Mouse (Mus musculus) ES-Bruce4 (cell line): ENCODE results near the gene Gstm7.

Experiments
- CTCF ChIP-seq: IDR thresholded peaks from one replicate; pipeline ENCODE4 v1.8.1; 2011; ENCODE audit warnings: low read depth, low read length
- EP300 ChIP-seq: IDR thresholded peaks from 2 replicates; pipeline ENCODE4 v1.6.1; 2011; ENCODE audit warnings: low read depth, low read length; ENCODE audit not compliant: insufficient read depth
- POLR2A ChIP-seq: IDR thresholded peaks from one replicate; pipeline ENCODE4 v1.8.1; 2011; ENCODE audit warnings: low read length; ENCODE audit not compliant: insufficient read depth

DNA sequence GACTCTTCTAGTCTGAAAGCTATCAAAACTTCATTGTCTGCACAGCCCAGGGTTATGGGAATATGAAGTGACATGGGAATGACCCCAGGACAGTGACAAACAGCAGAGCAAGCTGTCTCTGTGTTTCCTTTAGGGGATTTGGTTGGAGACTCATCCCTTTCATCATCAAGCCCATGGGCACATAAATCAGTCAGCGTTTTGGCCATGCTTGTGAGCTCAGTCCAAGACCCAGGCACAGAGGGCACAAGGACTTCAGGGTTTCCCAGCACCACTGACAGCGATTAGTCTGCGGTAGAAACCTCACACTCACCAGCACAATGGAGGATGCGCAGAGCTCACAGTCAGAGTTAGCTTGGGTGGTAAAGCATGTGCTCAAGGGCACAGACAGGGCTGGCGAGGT is 22.3 kb upstream of the Gstm7 start:
- no peak for TF ChIP-seq CTCF
- no peak for TF ChIP-seq POLR2A
- no peak for TF ChIP-seq EP300
